Mouse (Mus musculus): ENCODE results near the gene Trmt5.

Gene Trmt5

GRCm38 (mm10) chr12:73286287-73287092, at the start of gene Trmt5, which contains the start of gene Slc38a6:
TSS of gene Trmt5 (minus strand) at chr12:73286710.
TSS of gene Slc38a6 (plus strand) at chr12:73286779.
- DNase-seq (ENCODE audit: low read depth), result peak; percentile 96

- DNase-seq (ENCODE audit: low read depth), result no peak
These were observed 47.6 kb upstream of the Trmt5 start for GRCm38 (mm10) chr12:73334051-73334551.

GRCm38 (mm10) chr12:73332701-73333100, 46.2 kb upstream of the Trmt5 start:
- DNase-seq (ENCODE audit: low read depth), result peak; percentile 77

- DNase-seq (ENCODE audit: low read depth), result no peak
These were observed 43.7 kb upstream of the Trmt5 start for GRCm38 (mm10) chr12:73330236-73330635.

- DNase-seq (ENCODE audit: low read depth), result no peak
These were observed 42.1 kb upstream of the Trmt5 start for GRCm38 (mm10) chr12:73328448-73329167.

- DNase-seq (ENCODE audit: low read depth), result no peak
These were observed 40.9 kb upstream of the Trmt5 start for GRCm38 (mm10) chr12:73327381-73327780.

- peak; percentile 81 for DNase-seq (ENCODE audit: low read depth)
These were observed 39.1 kb upstream of the Trmt5 start for GRCm38 (mm10) chr12:73325617-73326016.

GRCm38 (mm10) chr12:73325181-73325580, 38.7 kb upstream of the Trmt5 start:
- DNase-seq (ENCODE audit: low read depth), result peak; percentile 20

GRCm38 (mm10) chr12:73324742-73325141, 38.2 kb upstream of the Trmt5 start:
- peak; percentile 66 for DNase-seq (ENCODE audit: low read depth)

- DNase-seq (ENCODE audit: low read depth), result peak; percentile 15
These were observed 37.7 kb upstream of the Trmt5 start for GRCm38 (mm10) chr12:73324180-73324586.

- peak; percentile 51 for DNase-seq (ENCODE audit: low read depth)
These were observed 31.5 kb upstream of the Trmt5 start for GRCm38 (mm10) chr12:73317706-73318686.

- DNase-seq (ENCODE audit: low read depth), result no peak
These were observed 22.2 kb upstream of the Trmt5 start for GRCm38 (mm10) chr12:73308711-73309110.

- peak; percentile 81 for DNase-seq (ENCODE audit: low read depth)
These were observed 21.2 kb upstream of the Trmt5 start for GRCm38 (mm10) chr12:73307750-73308149.

- DNase-seq (ENCODE audit: low read depth), result peak; percentile 53
These were observed 18.1 kb upstream of the Trmt5 start for GRCm38 (mm10) chr12:73304636-73305035.

GRCm38 (mm10) chr12:73300531-73300930, 14.0 kb upstream of the Trmt5 start:
- no peak for DNase-seq (ENCODE audit: low read depth)

GRCm38 (mm10) chr12:73298621-73299020, 12.1 kb upstream of the Trmt5 start:
- no peak for DNase-seq (ENCODE audit: low read depth)

GRCm38 (mm10) chr12:73295505-73296140, 9.1 kb upstream of the Trmt5 start:
- peak; percentile 75 for DNase-seq (ENCODE audit: low read depth)

GRCm38 (mm10) chr12:73294884-73295283, 8.4 kb upstream of the Trmt5 start:
- peak; percentile 23 for DNase-seq (ENCODE audit: low read depth)

GRCm38 (mm10) chr12:73288626-73289025, 2.1 kb upstream of the Trmt5 start:
- no peak for DNase-seq (ENCODE audit: low read depth)

- no peak for DNase-seq (ENCODE audit: low read depth)
These were observed 1.1 kb upstream of the Trmt5 start for GRCm38 (mm10) chr12:73287609-73288008.

GRCm38 (mm10) chr12:73274921-73275320, 11.6 kb downstream of the Trmt5 start:
- no peak for DNase-seq (ENCODE audit: low read depth)

Data from NIH3T3 (cell line).